Mouse (Mus musculus) induced T-regulatory cell, adult 2 months (primary cell): ENCODE data around the gene Ntn4.
"Not testable (repeated sequence)": the region's sequence is repeated elsewhere in the genome, so short reads cannot be mapped to it uniquely, and the experiment has no call there.

Source experiments
- DNase-seq: peaks from one replicate; pipeline ENCODE4 v3.0.0-alpha.2; 2012; ENCODE audit warnings: low read depth

Gene Ntn4

DNA sequence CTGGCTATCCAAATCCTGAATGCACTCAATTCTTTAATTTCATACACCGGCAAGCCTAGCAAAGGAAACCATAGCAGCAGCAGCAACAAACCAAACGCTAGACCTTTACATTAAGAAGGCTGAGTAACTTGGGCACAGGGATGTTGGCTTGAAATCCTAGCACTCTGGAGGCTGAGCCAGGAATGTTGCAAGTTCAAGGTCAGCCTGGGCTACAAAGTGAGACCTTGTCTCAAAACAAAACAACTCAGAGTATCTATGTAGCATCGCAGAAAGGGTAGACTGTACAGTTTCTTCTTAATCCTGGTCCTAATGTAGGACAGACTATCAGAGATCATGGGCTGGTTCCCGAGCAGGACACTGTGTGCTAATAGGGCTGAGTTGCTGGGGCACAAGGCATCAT, 43.4 kb downstream of the Ntn4 start:
- DNase-seq: no peak

DNA sequence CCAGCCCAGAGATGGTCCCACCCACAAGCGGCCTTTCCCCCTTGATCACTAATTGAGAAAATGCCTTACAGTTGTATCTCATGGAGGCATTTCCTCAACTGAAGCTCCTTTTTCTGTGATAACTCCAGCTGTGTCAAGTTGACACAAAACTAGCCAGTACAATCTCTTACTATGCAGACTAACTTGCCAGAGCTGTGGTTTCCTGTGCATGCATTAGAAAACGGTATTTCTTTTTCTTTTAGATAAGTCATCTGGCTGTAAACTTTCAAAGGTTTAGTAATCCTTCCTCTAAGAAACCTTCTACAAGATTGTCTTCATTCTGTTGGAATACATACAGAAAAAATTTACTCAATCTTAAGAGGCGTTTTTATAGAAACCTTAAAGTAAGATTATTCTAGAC, 44.9 kb downstream of the Ntn4 start:
- not testable (repeated sequence) for DNase-seq

DNA sequence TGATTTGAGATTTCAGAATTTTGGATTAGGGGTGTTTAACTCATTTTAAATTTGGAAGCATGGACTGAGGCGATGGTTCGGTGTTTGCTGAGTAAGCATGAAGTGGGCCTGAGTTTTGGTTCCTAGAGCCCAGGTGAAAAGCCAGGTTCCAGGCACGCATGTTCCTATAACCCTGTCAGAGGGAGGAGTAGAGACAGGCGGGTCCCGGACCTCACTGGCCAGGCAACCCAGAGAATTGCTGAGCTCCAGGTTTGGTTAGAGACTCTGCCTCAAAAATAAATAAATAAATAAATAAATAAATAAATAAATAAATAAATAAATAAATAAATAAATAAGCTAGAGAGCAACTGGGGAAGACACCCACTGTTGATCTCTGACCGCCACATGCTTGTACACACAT, 46.1 kb downstream of the Ntn4 start:
- DNase-seq: no peak

DNA sequence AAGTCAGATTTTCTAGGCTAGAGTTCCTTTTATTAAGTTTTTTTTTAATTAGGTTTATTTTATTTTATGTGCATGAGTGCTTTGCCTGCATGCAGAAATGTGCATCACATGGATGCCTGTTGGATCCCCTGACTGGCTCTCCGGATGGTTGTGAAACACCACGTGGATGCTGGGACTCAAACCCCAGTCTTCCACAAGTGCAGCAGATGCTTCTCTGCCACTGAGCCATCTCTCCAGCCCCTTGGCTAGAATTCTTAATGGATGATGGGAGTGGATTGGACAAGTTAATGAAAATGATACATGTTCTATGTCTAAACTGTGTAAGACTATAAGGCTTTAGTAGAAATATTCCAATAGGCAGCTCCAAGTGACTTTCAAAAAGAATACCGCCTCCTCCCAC, 47.3 kb downstream of the Ntn4 start:
- no peak for DNase-seq

DNA sequence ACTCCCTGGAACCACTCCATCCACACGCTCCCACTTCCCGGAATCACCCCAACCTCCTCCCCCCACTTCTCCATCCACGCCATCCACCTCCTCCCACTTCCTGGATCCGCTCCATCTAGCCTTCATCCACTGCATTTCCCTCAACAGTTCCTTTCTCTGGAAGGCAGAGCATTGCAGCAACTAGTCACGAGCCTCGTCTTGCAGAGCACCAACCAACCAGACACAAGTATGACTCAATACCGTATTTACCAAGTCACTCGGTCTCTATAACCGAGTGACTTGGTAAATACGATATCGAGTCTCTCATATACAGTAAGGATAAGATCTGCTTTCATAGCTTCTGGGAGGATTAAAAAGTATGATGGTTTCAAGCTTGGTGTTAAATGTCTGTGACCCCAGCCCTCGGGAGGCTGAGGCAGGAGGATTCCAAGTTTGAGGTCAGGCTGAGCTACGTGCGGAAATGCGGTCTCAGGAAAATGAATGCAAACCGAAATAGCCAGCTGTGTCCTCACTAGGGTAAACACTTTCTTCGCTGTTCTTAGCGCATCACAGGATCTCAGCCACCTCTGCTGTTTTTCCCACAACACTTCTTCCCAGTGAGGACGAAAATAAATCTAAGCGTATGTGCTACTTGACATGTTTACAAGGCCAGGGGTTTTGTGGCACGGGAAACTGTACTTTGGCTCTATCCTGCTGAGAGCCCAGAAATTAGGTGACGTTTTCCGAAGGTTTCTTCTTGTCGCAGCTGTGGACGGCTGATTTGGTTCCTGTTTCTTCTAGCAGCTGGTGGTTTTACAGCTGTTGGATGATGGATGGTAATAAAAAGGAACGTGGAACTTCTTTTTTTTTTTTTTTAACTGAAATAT, 48.1 kb downstream of the Ntn4 start:
- peak; percentile 12 for DNase-seq

DNA sequence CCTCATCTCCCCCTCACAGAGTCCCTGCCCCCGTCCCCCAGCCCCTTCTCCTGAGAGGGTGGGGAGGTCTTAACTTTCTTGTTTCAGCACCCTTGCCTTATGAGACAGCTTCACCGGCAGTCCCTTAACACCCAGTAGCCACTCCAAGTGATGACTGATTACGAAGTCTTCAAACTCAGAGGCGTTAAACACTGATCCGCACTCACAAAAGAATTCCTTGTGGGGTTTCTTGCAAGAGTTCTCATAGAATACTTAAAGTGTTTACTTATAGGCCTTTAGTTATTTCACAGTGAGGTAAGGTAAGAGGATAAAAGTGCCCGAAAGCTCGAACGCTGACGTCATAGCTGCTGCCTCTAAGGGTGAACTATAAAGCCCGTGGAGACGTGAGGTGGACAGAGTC, 50.9 kb downstream of the Ntn4 start:
- DNase-seq: no peak

DNA sequence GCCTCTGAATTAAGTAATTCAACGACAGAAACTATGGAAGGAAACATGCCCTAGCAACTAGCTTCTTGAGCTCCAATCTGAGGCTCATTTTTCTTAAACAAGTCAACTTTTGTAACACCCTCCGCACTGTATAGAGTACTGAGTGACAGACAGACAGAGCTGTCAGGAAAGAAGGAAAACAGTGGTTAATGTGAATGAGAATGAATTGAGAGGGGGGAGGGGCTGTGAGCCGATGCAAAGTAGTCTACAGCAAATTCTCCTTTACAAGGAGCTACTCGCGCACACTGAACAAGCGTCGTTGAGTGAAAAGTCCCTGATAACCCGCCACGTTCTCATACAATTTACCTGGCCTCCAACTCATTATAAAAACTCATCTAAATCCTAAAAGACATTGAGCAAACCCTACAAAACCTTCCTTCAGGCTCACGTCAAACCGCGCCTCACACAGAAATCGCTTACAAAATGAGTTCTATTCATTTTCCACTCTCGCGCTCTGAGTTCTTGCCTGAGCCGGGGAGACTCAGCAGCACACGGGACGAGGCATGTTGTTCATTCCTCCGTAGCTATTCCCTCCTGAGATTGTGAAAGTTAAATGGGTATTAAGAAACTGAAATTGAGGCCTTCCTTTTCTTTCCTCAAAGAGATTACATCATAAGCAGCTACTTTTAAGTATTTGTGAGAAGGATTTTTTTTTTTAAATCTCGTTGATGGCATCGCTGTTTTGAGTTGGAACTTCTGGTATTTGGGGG, 54.7 kb downstream of the Ntn4 start:
- DNase-seq: no peak

DNA sequence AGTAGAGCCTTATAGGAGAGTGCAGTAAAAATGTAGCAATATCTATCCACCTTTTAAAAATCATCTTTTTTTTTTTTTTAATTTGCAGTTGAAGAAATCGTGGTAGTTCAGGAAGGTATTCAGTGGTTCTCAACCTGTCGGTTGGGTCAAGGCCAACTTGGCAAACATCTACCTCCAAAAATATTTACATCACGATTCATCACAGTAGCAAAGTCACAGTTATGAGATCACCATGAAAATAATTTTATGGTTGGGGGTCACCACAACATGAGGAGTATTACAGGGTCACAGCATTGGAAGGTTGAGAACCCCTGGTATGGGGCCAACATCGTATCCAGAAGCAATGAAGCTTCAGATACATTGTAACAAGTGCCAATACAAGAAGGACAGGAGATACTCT, 55.5 kb downstream of the Ntn4 start:
- DNase-seq: no peak

DNA sequence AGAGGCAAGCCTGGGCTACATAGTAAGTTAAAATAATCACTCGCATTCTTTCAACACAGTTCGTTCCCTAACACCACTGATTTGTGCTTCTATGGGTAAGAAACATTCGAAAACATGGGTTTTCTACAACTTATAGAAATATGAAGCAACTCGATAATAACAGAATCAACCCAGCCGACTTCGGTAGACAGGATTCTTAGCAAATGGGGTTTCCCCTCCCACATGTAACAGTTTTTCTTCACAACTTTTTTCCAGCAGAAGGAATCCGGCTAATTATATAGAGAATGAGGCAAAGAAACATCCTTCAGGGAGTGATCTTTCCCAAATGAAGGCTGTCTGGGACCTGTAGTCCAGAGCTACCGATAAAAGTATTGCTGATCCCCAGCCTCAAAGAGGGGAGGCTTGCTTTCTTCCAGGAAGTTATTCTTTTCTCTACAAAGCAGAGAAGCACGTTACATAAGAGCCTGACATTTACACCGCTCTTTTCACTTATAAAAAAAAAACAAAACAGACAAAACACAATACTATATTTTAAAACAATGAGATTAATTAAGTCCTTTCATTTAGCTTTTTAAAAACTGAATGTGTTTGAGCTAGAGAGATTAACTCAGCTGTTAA, 57.5 kb downstream of the Ntn4 start:
- peak; percentile 19 for DNase-seq

DNA sequence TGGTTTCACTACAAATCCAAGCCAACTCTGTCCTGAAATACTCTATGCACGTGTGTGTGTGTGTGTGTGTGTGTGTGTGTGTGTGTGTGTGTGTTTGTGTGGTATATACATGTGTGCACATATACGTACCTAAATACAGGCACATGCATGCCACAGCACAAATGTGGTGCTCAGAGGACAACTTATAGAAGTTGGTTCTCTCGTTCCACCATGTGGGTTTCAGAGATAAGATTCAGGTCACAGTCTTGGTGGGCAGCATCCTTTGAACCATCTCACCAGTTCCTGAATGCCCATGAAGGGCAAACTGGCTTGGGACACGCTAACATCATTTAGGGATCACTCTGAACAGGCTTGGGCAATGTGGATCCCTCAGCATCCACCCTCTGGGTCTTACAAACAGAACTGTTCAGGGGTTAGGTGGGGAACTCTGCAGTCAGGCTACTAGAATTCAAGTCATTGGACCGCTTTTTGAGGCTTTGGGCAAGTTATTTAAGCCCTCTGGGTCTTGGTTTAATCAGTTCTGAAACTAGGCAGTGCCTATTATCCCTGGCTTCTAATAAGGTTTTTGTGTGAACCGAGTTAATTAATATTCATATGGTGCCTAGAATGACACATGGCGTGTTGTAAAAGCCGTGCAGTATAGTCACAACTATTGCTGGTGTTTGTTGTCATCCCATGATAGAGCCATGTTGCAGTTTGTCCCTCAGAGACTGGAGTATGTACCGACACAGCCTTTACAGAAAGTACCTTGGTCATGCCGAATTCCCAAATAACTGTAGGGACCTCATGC, 59.4 kb downstream of the Ntn4 start:
- no peak for DNase-seq

DNA sequence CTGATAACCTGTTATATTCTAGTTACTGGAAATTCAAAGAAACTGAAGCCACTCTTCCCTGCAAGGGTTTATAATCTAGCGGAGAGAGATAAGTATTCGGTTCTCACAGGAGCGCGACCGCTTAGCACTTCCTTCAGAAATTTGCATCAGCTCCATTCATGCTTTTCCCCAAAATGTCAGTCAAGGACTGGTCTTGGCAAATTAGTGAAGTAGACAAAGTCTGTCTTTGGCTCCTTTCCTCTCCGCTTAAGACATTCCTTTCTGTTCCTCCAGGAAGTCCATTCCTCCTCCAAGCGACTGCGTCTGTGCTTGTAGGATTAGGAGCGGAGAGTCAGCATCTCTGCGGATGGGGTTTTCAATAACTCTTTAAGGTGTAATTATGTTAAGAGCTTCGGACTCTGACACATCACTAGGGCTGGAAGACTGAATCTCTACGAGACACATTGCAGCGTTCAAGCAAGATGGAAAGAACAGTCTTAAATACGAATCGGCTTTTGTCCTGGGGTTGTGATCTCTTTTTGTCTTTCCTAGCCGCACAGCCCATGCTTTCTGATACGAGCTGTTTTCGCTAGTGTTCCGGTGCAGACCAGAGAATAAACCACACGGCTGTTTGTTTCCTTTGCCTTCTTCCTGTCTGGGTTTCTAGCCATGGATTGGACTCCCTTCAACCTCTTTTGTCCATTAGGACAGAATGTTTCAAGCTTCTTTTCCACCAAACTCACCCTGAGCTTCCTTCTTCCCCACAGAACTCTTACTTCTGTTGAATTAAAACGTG, 60.3 kb downstream of the Ntn4 start:
- DNase-seq: peak; percentile 20

DNA sequence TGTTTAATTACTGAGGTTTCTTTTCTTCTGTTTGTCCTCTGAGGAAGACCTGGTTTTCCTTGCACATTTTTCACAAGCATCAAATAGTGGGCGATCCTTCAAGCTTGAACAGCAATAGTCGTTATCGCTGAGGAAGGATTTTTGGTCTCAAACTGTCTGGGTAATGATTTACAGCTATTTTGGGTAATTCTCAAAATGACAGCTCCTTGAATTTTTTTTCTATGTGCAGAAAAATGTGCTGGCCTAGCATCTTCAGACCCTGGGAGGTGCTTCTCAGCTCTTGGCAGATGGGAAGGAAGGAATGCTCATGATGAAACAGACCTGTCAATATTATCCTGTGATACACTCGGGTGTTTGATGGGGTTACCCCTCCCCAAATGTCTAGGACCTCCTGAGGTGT, 63.5 kb downstream of the Ntn4 start:
- no peak for DNase-seq

DNA sequence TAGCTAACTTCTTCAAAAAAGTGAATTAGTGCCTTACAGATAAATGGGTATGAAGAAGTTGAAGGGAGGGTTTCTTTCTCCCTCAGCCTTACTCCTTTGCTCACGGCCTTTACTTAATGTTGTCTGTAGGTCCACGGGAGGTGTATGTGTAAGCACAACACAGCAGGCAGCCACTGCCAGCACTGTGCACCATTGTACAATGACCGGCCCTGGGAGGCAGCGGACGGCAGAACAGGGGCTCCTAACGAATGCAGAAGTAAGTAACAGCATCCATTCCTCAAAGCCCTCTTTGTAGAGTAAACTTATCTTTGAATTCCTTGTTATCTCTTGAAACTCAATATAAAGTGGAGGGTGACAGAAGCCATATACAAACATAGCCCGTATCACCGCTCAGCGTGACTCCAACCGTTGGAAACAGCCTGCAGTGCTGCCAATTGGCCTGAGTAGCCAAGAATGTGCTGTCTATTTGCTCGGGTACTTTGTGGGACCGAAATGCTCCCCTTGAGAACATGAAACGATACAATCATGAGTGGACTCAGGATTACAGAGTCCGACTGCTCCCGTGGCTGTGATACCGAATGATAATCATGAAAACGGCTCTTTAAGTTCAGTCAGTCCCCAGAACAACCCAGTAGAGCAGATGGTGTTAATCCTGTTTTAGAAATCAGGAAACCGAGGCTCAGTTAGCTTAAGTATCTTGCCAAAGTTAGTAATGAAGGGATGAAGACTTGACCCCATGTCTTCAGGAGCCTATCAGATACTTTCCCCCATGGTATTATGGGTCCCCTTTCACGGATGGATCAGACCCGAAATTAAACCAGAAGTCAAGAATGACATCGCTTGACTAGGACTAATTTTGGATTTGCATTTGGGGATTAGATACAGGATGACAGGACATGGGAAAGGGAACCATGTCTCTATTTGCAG, 66.9 kb downstream of the Ntn4 start:
- DNase-seq: no peak

DNA sequence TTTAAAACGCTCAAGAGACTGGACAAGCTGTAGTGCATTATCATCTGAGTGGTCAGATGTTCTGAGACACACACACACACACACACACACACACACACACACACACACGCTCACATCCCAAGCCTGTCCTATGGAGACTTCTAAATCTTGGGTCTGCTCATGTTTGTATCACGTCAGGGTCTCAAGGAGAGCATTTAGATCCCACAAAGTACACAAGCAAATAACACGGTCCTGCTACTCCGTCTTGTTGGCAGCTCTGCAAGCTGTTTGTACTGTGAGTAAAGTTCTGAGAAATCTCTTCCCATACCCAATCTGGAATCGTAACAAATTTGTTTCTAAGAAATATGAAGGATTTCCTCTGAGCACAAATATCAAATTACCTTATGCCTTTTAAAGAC, 67.6 kb downstream of the Ntn4 start:
- DNase-seq: no peak

DNA sequence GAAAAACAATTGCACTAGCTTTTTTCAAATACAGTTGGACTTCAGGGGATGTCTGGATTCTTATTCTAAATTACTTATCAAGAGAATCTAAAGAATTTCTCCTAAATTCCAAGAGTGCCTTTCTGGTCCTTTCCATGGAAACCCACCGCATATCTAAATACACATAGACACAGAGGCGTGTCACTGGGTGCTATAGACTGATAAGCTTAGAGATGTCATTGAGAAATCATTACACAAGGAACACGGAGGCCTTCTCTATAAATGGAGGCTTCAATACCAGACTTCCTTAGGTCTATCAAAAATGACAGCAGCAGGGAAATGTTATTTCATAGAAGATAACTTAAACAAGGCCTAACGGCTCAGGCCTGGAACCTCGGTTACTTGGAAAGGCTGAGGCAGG, 68.0 kb downstream of the Ntn4 start:
- DNase-seq: no peak

DNA sequence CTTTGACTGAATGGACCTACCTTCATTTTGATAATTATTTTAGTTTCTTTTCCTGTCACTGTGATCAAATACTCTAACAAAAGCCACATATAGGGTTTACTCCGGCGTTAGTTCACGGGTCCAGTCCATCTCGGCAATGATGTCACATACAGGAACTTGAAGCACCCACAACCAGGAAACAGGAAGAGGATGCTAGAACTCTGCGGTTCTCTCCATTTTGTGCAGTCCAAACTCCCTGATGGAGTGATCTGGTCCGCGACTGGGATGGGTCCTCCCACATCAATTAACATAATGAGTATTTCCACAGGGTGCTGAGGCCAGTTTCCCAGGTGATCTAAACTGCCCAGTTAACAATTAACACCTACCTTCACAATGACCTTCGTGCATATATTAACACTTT, 69.1 kb downstream of the Ntn4 start:
- DNase-seq: no peak

DNA sequence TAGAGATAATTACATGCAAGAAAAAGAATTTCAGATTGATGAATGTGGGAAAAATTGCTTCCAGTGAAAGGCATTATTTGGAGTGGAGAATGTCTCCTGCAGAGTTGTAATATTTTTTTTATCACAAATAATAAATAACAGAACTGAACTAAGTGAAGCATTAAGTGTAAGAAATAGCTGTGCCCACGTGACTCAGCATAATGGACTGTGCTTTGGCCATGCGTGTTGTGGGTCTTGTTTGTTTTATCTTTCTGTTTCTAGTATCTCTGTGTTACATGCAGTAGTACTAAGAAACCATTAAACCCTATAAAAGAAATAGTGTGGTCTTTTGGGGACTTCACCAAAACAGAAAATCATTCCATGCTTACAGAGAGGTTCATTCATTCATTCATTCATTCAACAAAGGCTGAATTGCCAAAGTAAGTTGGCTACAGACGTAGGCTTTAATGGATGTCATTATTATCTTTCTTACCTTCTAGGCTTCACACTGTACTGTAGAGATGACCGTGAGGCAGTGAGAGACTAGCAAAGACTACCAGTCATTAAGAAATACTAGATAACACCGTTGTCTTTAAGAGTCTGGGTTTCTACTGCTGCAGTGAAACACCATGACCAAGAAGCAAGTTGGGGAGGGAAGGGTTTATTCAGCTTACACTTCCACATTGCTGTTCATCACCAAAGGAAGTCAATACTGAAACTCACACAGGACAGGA, 81.3 kb downstream of the Ntn4 start:
- DNase-seq: no peak

DNA sequence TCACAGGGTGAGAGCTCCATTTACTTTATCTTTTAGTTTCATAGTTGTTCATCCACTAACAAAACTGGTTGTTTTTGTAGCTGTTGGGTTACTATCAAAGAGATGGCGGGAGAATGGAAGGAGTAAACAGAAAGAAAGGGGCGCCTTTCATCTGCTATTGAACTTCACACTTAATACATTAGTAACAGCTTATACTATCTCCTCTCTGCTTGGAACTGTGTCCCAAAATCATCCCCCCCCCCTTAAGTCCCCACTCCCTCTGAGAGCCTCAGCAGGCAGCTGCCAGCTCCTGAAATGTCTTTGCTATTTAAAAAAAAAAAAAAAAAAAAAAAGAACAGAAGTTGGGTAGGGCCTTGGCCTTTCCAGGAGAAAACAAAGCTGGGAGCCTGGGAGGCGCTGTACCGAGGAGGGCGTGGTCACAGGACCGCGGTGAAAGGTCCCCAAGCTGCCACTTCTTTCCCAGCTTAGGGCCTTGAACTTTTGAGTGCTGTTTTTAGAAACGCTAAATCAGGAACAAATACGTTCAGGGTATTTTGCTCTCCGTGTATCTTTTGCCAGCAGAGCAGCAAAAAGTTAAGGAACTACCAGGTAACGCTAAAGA, 83.6 kb downstream of the Ntn4 start:
- DNase-seq: no peak

DNA sequence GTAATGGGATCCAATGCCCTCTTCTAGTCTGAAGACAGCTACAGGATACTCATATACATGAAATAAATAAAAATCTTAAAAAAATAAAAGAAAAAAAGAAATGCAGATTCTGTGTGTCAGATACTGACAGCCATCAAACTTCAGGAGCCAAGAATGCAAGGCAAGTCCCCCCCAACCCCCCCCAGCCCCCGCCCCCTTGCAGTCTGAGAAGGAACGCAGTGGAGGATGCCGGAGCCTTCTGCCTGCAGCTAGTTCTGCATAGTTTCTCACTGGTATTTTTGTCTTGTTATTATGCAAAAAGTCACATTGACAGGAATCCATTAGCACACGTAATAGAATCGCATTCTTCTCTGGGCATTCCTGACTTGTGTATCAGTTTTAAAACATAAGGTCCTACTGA, 87.7 kb downstream of the Ntn4 start:
- DNase-seq: no peak
